Mouse (Mus musculus): ENCODE data around the gene Cib1.

Cib1 gene

GRCm38 (mm10) chr7:80232489-80233029 is at the start of gene Cib1, which contains the start of gene Gdpgp1:
Gene Cib1 (minus strand): TSS chr7:80232813.
Gene Gdpgp1 (plus strand): TSS chr7:80232865.
- peak; percentile 95 to 98 for DNase-seq (ENCODE audit: low spot score in 2 of 2)

- no peak for DNase-seq (ENCODE audit: low spot score in 2 of 2)
Measured at GRCm38 (mm10) chr7:80281646-80282045, 49.0 kb upstream of the Cib1 start.

GRCm38 (mm10) chr7:80280998-80281397 is 48.4 kb upstream of the Cib1 start:
- no peak for DNase-seq (ENCODE audit: low spot score in 2 of 2)

- no peak for DNase-seq (ENCODE audit: low spot score in 2 of 2)
Measured at GRCm38 (mm10) chr7:80280032-80280431, 47.4 kb upstream of the Cib1 start.

- no peak for DNase-seq (ENCODE audit: low spot score in 2 of 2)
Measured at GRCm38 (mm10) chr7:80276374-80276773, 43.8 kb upstream of the Cib1 start.

GRCm38 (mm10) chr7:80273456-80273855 is 40.8 kb upstream of the Cib1 start:
- DNase-seq (ENCODE audit: low spot score in 2 of 2): no peak

GRCm38 (mm10) chr7:80269751-80270255 is 37.2 kb upstream of the Cib1 start:
- no peak for DNase-seq (ENCODE audit: low spot score in 2 of 2)

GRCm38 (mm10) chr7:80268897-80269750 is 36.5 kb upstream of the Cib1 start, which contains the start of gene Vps33b:
Gene Vps33b (plus strand): TSS chr7:80269649.
- peak; percentile 90 to 97 for DNase-seq (ENCODE audit: low spot score in 2 of 2)

- no peak for DNase-seq (ENCODE audit: low spot score in 2 of 2)
Measured at GRCm38 (mm10) chr7:80267764-80268163, 35.2 kb upstream of the Cib1 start.

GRCm38 (mm10) chr7:80264606-80265005 is 32.0 kb upstream of the Cib1 start:
- DNase-seq (ENCODE audit: low spot score in 2 of 2): no peak

- no peak for DNase-seq (ENCODE audit: low spot score in 2 of 2)
Measured at GRCm38 (mm10) chr7:80261372-80261990, 28.9 kb upstream of the Cib1 start.

- peak; percentile 80 to 90 for DNase-seq (ENCODE audit: low spot score in 2 of 2)
Measured at GRCm38 (mm10) chr7:80260625-80261371, 28.2 kb upstream of the Cib1 start, which contains the start of gene Ngrn. Gene Ngrn (plus strand): TSS chr7:80261215.

- no peak for DNase-seq (ENCODE audit: low spot score in 2 of 2)
Measured at GRCm38 (mm10) chr7:80257706-80258105, 25.1 kb upstream of the Cib1 start.

GRCm38 (mm10) chr7:80255981-80256380 is 23.4 kb upstream of the Cib1 start:
- no peak for DNase-seq (ENCODE audit: low spot score in 2 of 2)

- no peak for DNase-seq (ENCODE audit: low spot score in 2 of 2)
Measured at GRCm38 (mm10) chr7:80252886-80253285, 20.3 kb upstream of the Cib1 start.

GRCm38 (mm10) chr7:80252437-80252836 is 19.8 kb upstream of the Cib1 start:
- DNase-seq (ENCODE audit: low spot score in 2 of 2): no peak

- DNase-seq (ENCODE audit: low spot score in 2 of 2): no peak
Measured at GRCm38 (mm10) chr7:80246859-80247258, 14.2 kb upstream of the Cib1 start.

GRCm38 (mm10) chr7:80246148-80246721 is 13.6 kb upstream of the Cib1 start, which contains the start of gene Ttll13:
Gene Ttll13 (plus strand): TSS chr7:80246376.
- DNase-seq (ENCODE audit: low spot score in 2 of 2): peak; percentile 95 to 97

GRCm38 (mm10) chr7:80244851-80245250 is 12.2 kb upstream of the Cib1 start:
- DNase-seq (ENCODE audit: low spot score in 2 of 2): no peak

- no peak for DNase-seq (ENCODE audit: low spot score in 2 of 2)
Measured at GRCm38 (mm10) chr7:80241661-80242060, 9.0 kb upstream of the Cib1 start.

GRCm38 (mm10) chr7:80238542-80238941 is 5.9 kb upstream of the Cib1 start:
- DNase-seq (ENCODE audit: low spot score in 2 of 2): no peak
